Mouse (Mus musculus): ENCODE measurements around the gene Bcl2l10.

Gene Bcl2l10

DNA sequence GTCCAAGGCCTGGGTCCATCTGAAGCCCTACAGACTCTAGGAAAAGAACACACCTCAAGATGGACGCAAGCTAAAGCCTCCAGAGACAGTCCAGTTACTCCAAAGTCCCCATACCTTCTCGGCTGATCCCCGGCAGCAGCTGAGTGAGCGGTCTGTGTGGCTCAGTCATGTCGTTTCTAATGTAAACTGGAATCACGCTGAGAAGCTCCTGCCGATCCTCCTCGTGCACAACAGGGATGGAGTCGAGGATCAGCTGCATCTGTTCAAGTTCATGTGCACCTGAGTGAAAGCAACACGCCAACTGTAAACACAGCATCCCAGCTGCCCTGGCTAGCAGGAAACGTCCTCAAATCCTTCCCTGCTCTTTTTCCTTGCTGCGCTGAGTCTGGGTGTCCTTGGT, 45.7 kb downstream of the Bcl2l10 start:
- H3K27me3 ChIP-seq (ENCODE audit: insufficient read depth, low read length): peaks cover 10% of the 10 kb centered on the region
- no peak for TF ChIP-seq POU5F1 (IDR thresholded peaks at IDR 0.05; ENCODE audit: borderline replicate concordance, low read length)
- TF ChIP-seq NANOG (IDR thresholded peaks at IDR 0.05; ENCODE audit: borderline replicate concordance, low read length): no peak
- no peak for TF ChIP-seq CTCF (conservative IDR thresholded peaks at IDR 0.05; ENCODE audit: low read length)
- H3K4me3 ChIP-seq (replicated peaks; ENCODE audit: low read length): no peak overlapping the region
- H3K9me3 ChIP-seq (ENCODE audit: low read length): no peaks in the 10 kb centered on the region
- H3K36me3 ChIP-seq (ENCODE audit: insufficient read depth, low read length): peaks cover 99% of the 10 kb centered on the region
- peaks cover 65% of the 10 kb centered on the region for H3K4me1 ChIP-seq (replicated peaks; ENCODE audit: low read depth, low read length)

DNA sequence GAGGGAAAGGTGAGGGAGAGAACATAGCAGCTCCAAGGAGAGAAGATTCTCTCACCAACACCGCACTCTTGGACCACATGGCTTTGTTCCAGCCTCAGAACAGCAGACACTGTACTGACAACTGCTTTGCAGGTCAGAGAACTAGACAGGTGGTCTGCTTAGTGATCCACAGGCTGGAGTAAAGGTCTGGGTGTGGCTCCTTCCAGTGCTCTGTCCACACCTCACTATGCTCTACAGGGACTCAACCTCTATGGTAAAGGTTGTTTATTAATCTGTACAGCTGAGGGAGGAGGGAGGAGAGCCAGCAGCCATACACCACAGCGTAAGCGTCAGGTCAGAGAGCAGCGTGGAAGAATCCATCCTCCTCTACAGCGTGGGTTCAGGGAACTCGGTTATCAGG, 48.4 kb downstream of the Bcl2l10 start:
- no peak overlapping the region for H3K4me3 ChIP-seq (replicated peaks; ENCODE audit: low read length)
- TF ChIP-seq NANOG (IDR thresholded peaks at IDR 0.05; ENCODE audit: borderline replicate concordance, low read length) (no peak), CTCF (conservative IDR thresholded peaks at IDR 0.05; ENCODE audit: low read length) (no peak), POU5F1 (IDR thresholded peaks at IDR 0.05; ENCODE audit: borderline replicate concordance, low read length) (no peak)
- peaks cover 11% of the 10 kb centered on the region for H3K27me3 ChIP-seq (ENCODE audit: insufficient read depth, low read length)
- H3K9me3 ChIP-seq (ENCODE audit: low read length): no peaks in the 10 kb centered on the region
- peaks cover 70% of the 10 kb centered on the region for H3K4me1 ChIP-seq (replicated peaks; ENCODE audit: low read depth, low read length)
- H3K36me3 ChIP-seq (ENCODE audit: insufficient read depth, low read length): peaks cover 84% of the 10 kb centered on the region

DNA sequence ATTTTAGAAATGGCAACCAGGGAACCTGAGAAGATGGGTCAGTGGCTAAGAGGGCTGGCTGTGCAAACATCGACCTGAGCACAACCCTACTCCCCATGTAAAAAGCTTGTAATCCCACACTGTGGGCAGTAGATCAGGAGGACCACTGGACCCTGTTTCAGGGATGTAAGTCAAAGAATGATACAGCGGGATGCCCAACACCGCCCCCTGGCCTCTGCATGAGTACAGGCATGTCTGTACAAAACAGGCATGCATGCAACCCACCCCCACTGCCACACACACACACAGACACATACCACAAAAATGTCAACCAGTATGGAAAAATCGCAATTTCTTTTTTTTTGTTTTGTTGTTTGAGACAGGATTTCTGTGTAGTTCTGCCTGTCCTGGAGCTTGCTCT, 51.5 kb downstream of the Bcl2l10 start:
- Histone ChIP-seq H3K27me3 (ENCODE audit: insufficient read depth, low read length) (peaks cover 11% of the 10 kb centered on the region), H3K4me1 (replicated peaks; ENCODE audit: low read depth, low read length) (peaks cover 82% of the 10 kb centered on the region), H3K9me3 (ENCODE audit: low read length) (no peaks in the 10 kb centered on the region), H3K4me3 (replicated peaks; ENCODE audit: low read length) (no peak overlapping the region), H3K36me3 (ENCODE audit: insufficient read depth, low read length) (peaks cover 58% of the 10 kb centered on the region)
- TF ChIP-seq NANOG (IDR thresholded peaks at IDR 0.05; ENCODE audit: borderline replicate concordance, low read length) (no peak), POU5F1 (IDR thresholded peaks at IDR 0.05; ENCODE audit: borderline replicate concordance, low read length) (no peak), CTCF (conservative IDR thresholded peaks at IDR 0.05; ENCODE audit: low read length) (peak; percentile 33)

DNA sequence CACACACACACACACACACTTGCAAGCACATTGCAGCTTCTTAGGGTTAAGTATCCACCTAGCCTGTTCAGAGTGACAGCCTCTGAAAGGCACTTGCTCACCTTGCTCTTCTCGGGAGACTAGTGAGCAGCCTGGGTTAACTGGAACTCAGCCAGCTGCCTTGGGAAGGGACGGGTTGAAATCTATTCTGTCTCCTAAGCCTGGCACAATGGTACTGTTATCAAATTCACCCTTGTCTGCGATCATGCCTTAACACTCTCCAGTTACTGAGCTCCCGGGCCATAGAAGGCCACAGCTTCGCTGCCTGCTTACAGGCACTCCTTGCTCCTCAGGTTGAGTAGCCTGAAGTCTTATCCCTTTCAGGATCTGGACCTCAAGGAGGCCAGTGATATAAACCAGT, 53.1 kb downstream of the Bcl2l10 start:
- no peaks in the 10 kb centered on the region for H3K9me3 ChIP-seq (ENCODE audit: low read length)
- H3K4me1 ChIP-seq (replicated peaks; ENCODE audit: low read depth, low read length): peaks cover 86% of the 10 kb centered on the region
- TF ChIP-seq CTCF (conservative IDR thresholded peaks at IDR 0.05; ENCODE audit: low read length) (no peak), NANOG (IDR thresholded peaks at IDR 0.05; ENCODE audit: borderline replicate concordance, low read length) (no peak), POU5F1 (IDR thresholded peaks at IDR 0.05; ENCODE audit: borderline replicate concordance, low read length) (no peak)
- H3K27me3 ChIP-seq (ENCODE audit: insufficient read depth, low read length): peaks cover 11% of the 10 kb centered on the region
- H3K36me3 ChIP-seq (ENCODE audit: insufficient read depth, low read length): peaks cover 46% of the 10 kb centered on the region
- no peak overlapping the region for H3K4me3 ChIP-seq (replicated peaks; ENCODE audit: low read length)
